Mouse (Mus musculus): ENCODE measurements around the gene Khdc1c. TPM values are rescaled to one million over a fixed set of nuclear protein-coding genes. Genes with fewer than 3 reads are reported as not detected.
"Not testable (repeated sequence)": the region's sequence is repeated elsewhere in the genome, so short reads cannot be mapped to it uniquely, and the experiment has no call there.

Khdc1c gene
- not detected in 2 replicates for polyA plus RNA-seq (2016; fragmentation: Nextera tagmentation; extraction: Ambion mirVana)

GRCm38 (mm10) chr1:21368031-21368430 is at the start of gene Khdc1c:
Gene Khdc1c, plus strand, starts transcription at chr1:21368331.
- H3K27me3 ChIP-seq; H3K9me3 ChIP-seq (replicated peaks); H3K36me3 ChIP-seq; H3K4me1 ChIP-seq; H3K9ac ChIP-seq; H3K4me3 ChIP-seq; ATAC-seq (ENCODE audit: low FRiP score); H3K4me2 ChIP-seq (replicated peaks); H3K27ac ChIP-seq: not testable (repeated sequence)
- WGBS: 55% methylated on average over 1 of the region's 1 CpGs

- not testable (repeated sequence) for H3K4me3 ChIP-seq, H3K27ac ChIP-seq
- WGBS: 89% methylated on average over 5 of the region's 5 CpGs
These were observed 47.9 kb upstream of the Khdc1c start for GRCm38 (mm10) chr1:21320271-21320670.

GRCm38 (mm10) chr1:21321656-21322055 is 46.5 kb upstream of the Khdc1c start:
- Histone ChIP-seq H3K4me2 (replicated peaks) (no peak overlapping the region), H3K27me3 (no peaks in the 10 kb centered on the region), H3K9ac (no peak overlapping the region), H3K4me1 (no peaks in the 10 kb centered on the region), H3K4me3 (no peak overlapping the region), H3K9me3 (replicated peaks) (no peaks in the 10 kb centered on the region), H3K36me3 (no peaks in the 10 kb centered on the region), H3K27ac (no peak overlapping the region)
- WGBS: 90% methylated on average over 1 of the region's 1 CpGs
- ATAC-seq (ENCODE audit: low FRiP score): no peak

More at GRCm38 (mm10) chr1:21320271-21320670, 47.9 kb upstream of the Khdc1c start:
- not testable (repeated sequence) for H3K4me2 ChIP-seq (replicated peaks); H3K9me3 ChIP-seq (replicated peaks); H3K9ac ChIP-seq; H3K4me1 ChIP-seq; ATAC-seq (ENCODE audit: low FRiP score); H3K36me3 ChIP-seq; H3K27me3 ChIP-seq

- ATAC-seq (ENCODE audit: low FRiP score): no peak
- no peak overlapping the region for H3K4me2 ChIP-seq (replicated peaks)
- H3K27ac ChIP-seq: no peak overlapping the region
- WGBS: 47% methylated on average over 1 of the region's 1 CpGs
- no peaks in the 10 kb centered on the region for H3K36me3 ChIP-seq
- no peak overlapping the region for H3K4me3 ChIP-seq
- H3K27me3 ChIP-seq: no peaks in the 10 kb centered on the region
- no peak overlapping the region for H3K9ac ChIP-seq
- H3K4me1 ChIP-seq: no peaks in the 10 kb centered on the region
- no peaks in the 10 kb centered on the region for H3K9me3 ChIP-seq (replicated peaks)
These were observed 44.0 kb upstream of the Khdc1c start for GRCm38 (mm10) chr1:21323996-21324574.

- no peaks in the 10 kb centered on the region for H3K9me3 ChIP-seq (replicated peaks)
- 78% methylated on average over 1 of the region's 1 CpGs for whole genome bisulfite sequencing
- no peaks in the 10 kb centered on the region for H3K4me1 ChIP-seq
- ATAC-seq (ENCODE audit: low FRiP score): no peak
- no peak overlapping the region for H3K27ac ChIP-seq
- no peak overlapping the region for H3K9ac ChIP-seq
- H3K36me3 ChIP-seq: no peaks in the 10 kb centered on the region
- H3K4me2 ChIP-seq (replicated peaks): no peak overlapping the region
- H3K27me3 ChIP-seq: no peaks in the 10 kb centered on the region
- no peak overlapping the region for H3K4me3 ChIP-seq
These were observed 43.5 kb upstream of the Khdc1c start for GRCm38 (mm10) chr1:21324633-21325032.

- WGBS: 95% methylated on average over 7 of the region's 7 CpGs
- no peak for ATAC-seq (ENCODE audit: low FRiP score)
These were observed 41.4 kb upstream of the Khdc1c start for GRCm38 (mm10) chr1:21326733-21327132.

GRCm38 (mm10) chr1:21331161-21331560 is 37.0 kb upstream of the Khdc1c start:
- not testable (repeated sequence) for H3K27me3 ChIP-seq; H3K9me3 ChIP-seq (replicated peaks)

More at GRCm38 (mm10) chr1:21326733-21327132, 41.4 kb upstream of the Khdc1c start:
- no peaks in the 10 kb centered on the region for H3K36me3 ChIP-seq
- H3K4me2 ChIP-seq (replicated peaks): no peak overlapping the region
- no peak overlapping the region for H3K9ac ChIP-seq
- no peaks in the 10 kb centered on the region for H3K27me3 ChIP-seq
- no peaks in the 10 kb centered on the region for H3K4me1 ChIP-seq
- H3K4me3 ChIP-seq: no peak overlapping the region
- H3K27ac ChIP-seq: no peak overlapping the region
- H3K9me3 ChIP-seq (replicated peaks): no peaks in the 10 kb centered on the region

GRCm38 (mm10) chr1:21333222-21333973 is 34.7 kb upstream of the Khdc1c start:
- Histone ChIP-seq H3K4me2 (replicated peaks) (no peak overlapping the region), H3K4me1 (no peaks in the 10 kb centered on the region), H3K4me3 (no peak overlapping the region), H3K27ac (no peak overlapping the region), H3K9me3 (replicated peaks) (no peaks in the 10 kb centered on the region), H3K36me3 (no peaks in the 10 kb centered on the region), H3K27me3 (no peaks in the 10 kb centered on the region), H3K9ac (no peak overlapping the region)
- no peak for ATAC-seq (ENCODE audit: low FRiP score)
- WGBS: 86% methylated on average over 16 of the region's 16 CpGs

More at GRCm38 (mm10) chr1:21331161-21331560, 37.0 kb upstream of the Khdc1c start:
- not testable (repeated sequence) for H3K4me3 ChIP-seq; H3K4me2 ChIP-seq (replicated peaks); H3K27ac ChIP-seq; H3K36me3 ChIP-seq; ATAC-seq (ENCODE audit: low FRiP score); H3K4me1 ChIP-seq; H3K9ac ChIP-seq

- ATAC-seq (ENCODE audit: low FRiP score): no peak
- H3K4me3 ChIP-seq: no peak overlapping the region
- no peaks in the 10 kb centered on the region for H3K9me3 ChIP-seq (replicated peaks)
- no peaks in the 10 kb centered on the region for H3K27me3 ChIP-seq
- no peaks in the 10 kb centered on the region for H3K36me3 ChIP-seq
- no peak overlapping the region for H3K27ac ChIP-seq
- H3K4me2 ChIP-seq (replicated peaks): no peak overlapping the region
- no peak overlapping the region for H3K9ac ChIP-seq
- H3K4me1 ChIP-seq: no peaks in the 10 kb centered on the region
These were observed 32.3 kb upstream of the Khdc1c start for GRCm38 (mm10) chr1:21335836-21336235.

GRCm38 (mm10) chr1:21340745-21341144 is 27.4 kb upstream of the Khdc1c start:
- Histone ChIP-seq H3K9ac (no peak overlapping the region), H3K4me3 (no peak overlapping the region), H3K36me3 (no peaks in the 10 kb centered on the region), H3K4me2 (replicated peaks) (no peak overlapping the region), H3K9me3 (replicated peaks) (no peaks in the 10 kb centered on the region), H3K27ac (no peak overlapping the region), H3K4me1 (no peaks in the 10 kb centered on the region), H3K27me3 (no peaks in the 10 kb centered on the region)
- WGBS: 87% methylated on average over 1 of the region's 1 CpGs
- ATAC-seq (ENCODE audit: low FRiP score): no peak

- H3K27ac ChIP-seq: no peak overlapping the region
- H3K4me2 ChIP-seq (replicated peaks): no peak overlapping the region
- H3K36me3 ChIP-seq: no peaks in the 10 kb centered on the region
- H3K4me3 ChIP-seq: no peak overlapping the region
- H3K27me3 ChIP-seq: no peaks in the 10 kb centered on the region
- H3K9ac ChIP-seq: no peak overlapping the region
- WGBS: 63% methylated on average over 4 of the region's 4 CpGs
- no peaks in the 10 kb centered on the region for H3K4me1 ChIP-seq
- H3K9me3 ChIP-seq (replicated peaks): no peaks in the 10 kb centered on the region
- ATAC-seq (ENCODE audit: low FRiP score): no peak
These were observed 23.9 kb upstream of the Khdc1c start for GRCm38 (mm10) chr1:21344253-21344652.

- 92% methylated on average over 7 of the region's 7 CpGs for WGBS
- not testable (repeated sequence) for H3K36me3 ChIP-seq; ATAC-seq (ENCODE audit: low FRiP score); H3K9ac ChIP-seq; H3K9me3 ChIP-seq (replicated peaks); H3K4me2 ChIP-seq (replicated peaks); H3K4me1 ChIP-seq; H3K27ac ChIP-seq; H3K4me3 ChIP-seq; H3K27me3 ChIP-seq
These were observed 23.4 kb upstream of the Khdc1c start for GRCm38 (mm10) chr1:21344752-21345151.

- no peak within 1 kb of the TSS for H3K27ac ChIP-seq
- WGBS: 82% methylated on average over 2 of the region's 2 CpGs
- no peaks in the 10 kb centered on the region for H3K36me3 ChIP-seq
- no peak within 1 kb of the TSS for H3K4me2 ChIP-seq (replicated peaks)
- no peaks in the 10 kb centered on the region for H3K4me1 ChIP-seq
- H3K4me3 ChIP-seq: no peak within 1 kb of the TSS
- no peaks in the 10 kb centered on the region for H3K9me3 ChIP-seq (replicated peaks)
- H3K9ac ChIP-seq: no peak within 1 kb of the TSS
- H3K27me3 ChIP-seq: no peaks in the 10 kb centered on the region
- ATAC-seq (ENCODE audit: low FRiP score): no peak
These were observed 18.8 kb upstream of the Khdc1c start, which contains the start of gene Khdc1a for GRCm38 (mm10) chr1:21349341-21349740. Gene Khdc1a, plus strand, starts transcription at chr1:21349641.

All from hindbrain, embryonic 12.5 days (tissue).